Mouse (Mus musculus): ENCODE results near the gene Ssr1.

Ssr1 gene

GRCm38 (mm10) chr13:37980346-37980745, 13.7 kb downstream of the Ssr1 start:
- in situ Hi-C loops (cut with MseI, MboI): no loop called here

GRCm38 (mm10) chr13:37979506-37979905, 14.5 kb downstream of the Ssr1 start:
- in situ Hi-C loops (cut with MseI, MboI): no loop called here

GRCm38 (mm10) chr13:37974731-37975130, 19.3 kb downstream of the Ssr1 start:
- in situ Hi-C loops (cut with MseI, MboI): no loop called here

GRCm38 (mm10) chr13:37974036-37974435, 20.0 kb downstream of the Ssr1 start:
- in situ Hi-C loops (cut with MseI, MboI): no loop called here

- in situ Hi-C loops (cut with MseI, MboI): no loop called here
Measured at GRCm38 (mm10) chr13:37970887-37971530, 23.0 kb downstream of the Ssr1 start.

- in situ Hi-C loops (cut with MseI, MboI): no loop called here
Measured at GRCm38 (mm10) chr13:37969988-37970387, 24.0 kb downstream of the Ssr1 start.

GRCm38 (mm10) chr13:37969337-37969736, 24.7 kb downstream of the Ssr1 start:
- in situ Hi-C loops (cut with MseI, MboI): no loop called here

- in situ Hi-C loops (cut with MseI, MboI): no loop called here
Measured at GRCm38 (mm10) chr13:37967565-37967964, 26.5 kb downstream of the Ssr1 start.

GRCm38 (mm10) chr13:37967052-37967437, 27.0 kb downstream of the Ssr1 start:
- in situ Hi-C loops (cut with MseI, MboI): no loop called here

- in situ Hi-C loops (cut with MseI, MboI): no loop called here
Measured at GRCm38 (mm10) chr13:37966256-37967051, 27.6 kb downstream of the Ssr1 start.

GRCm38 (mm10) chr13:37965126-37965914, 28.7 kb downstream of the Ssr1 start:
- in situ Hi-C loops (cut with MseI, MboI): no loop called here

GRCm38 (mm10) chr13:37964128-37965087, 29.6 kb downstream of the Ssr1 start:
- in situ Hi-C loops (cut with MseI, MboI): no loop called here

GRCm38 (mm10) chr13:37963354-37964007, 30.5 kb downstream of the Ssr1 start:
- in situ Hi-C loops (cut with MseI, MboI): no loop called here

GRCm38 (mm10) chr13:37962541-37962940, 31.5 kb downstream of the Ssr1 start:
- in situ Hi-C loops (cut with MseI, MboI): no loop called here

- in situ Hi-C loops (cut with MseI, MboI): no loop called here
Measured at GRCm38 (mm10) chr13:37959936-37960335, 34.1 kb downstream of the Ssr1 start.

GRCm38 (mm10) chr13:37959239-37959907, 34.6 kb downstream of the Ssr1 start:
- in situ Hi-C loops (cut with MseI, MboI): no loop called here

- in situ Hi-C loops (cut with MseI, MboI): no loop called here
Measured at GRCm38 (mm10) chr13:37958498-37959238, 35.3 kb downstream of the Ssr1 start.

GRCm38 (mm10) chr13:37954318-37954717, 39.7 kb downstream of the Ssr1 start:
- in situ Hi-C loops (cut with MseI, MboI): no loop called here

- in situ Hi-C loops (cut with MseI, MboI): no loop called here
Measured at GRCm38 (mm10) chr13:37952981-37953380, 41.0 kb downstream of the Ssr1 start.

All from mouse trophoblast stem cell (cell line).